Mouse (Mus musculus) hematopoietic stem cell, adult 5-6 weeks (primary cell): ENCODE results near the gene Cacna1b. TPM values are rescaled to one million over a fixed set of nuclear protein-coding genes. Genes with fewer than 3 reads are reported as not detected.

ENCODE experiments used
- ATAC-seq, 2 experiments: fragments of 125-278 bp in 1 of 2; replicated peaks in 1 of 2; 2 replicates each; pipeline ENCODE4 v1.8.0; 2016 to 2017; ENCODE audit warnings: inconsistent platforms in 2 of 2, mild to moderate bottlenecking in 2 of 2, moderate number of reproducible peaks in 2 of 2, low read depth in 1 of 2, moderate TSS enrichment in 1 of 2; ENCODE audit not compliant: low FRiP score in 2 of 2, poor library complexity in 2 of 2, severe bottlenecking in 2 of 2, insufficient read depth in 1 of 2, low TSS enrichment in 1 of 2
- total RNA-seq: library from RNA; stranded (forward); fragments of 172-1452, 232-1000 nt; gene quantifications from 2 replicates; pipeline ENCODE4 v1.2.3, GENCODE M21; 2017

The Cacna1b gene
- 0.13 TPM in 1 of 2 replicates, not detected in the other for total RNA-seq

DNA sequence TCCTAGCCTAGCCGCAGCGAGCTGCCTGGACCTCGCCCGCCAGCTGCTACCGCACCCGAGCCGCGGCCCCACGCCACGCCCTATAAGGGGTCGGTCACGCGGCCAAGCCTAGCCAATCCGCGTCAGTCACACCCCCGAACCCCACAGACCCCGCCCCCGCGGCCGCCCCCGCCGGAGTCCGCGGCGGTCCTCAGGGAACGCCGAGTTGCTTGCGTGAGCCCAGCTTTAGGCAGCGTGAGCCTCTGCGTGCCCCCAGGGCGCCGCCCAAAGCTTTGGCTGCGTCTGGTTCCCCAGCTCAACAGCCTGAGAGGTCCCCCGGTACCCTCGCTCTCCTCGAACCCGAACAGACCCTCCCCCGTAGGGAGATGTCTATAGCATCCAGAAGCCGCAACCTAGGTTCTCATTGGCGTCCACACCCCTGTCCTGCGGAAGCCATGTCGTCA lies at the start of gene Cacna1b:
Cacna1b (minus strand) TSS at position 38 of the 443 bp plus-strand sequence.
- ATAC-seq, result no peak

DNA sequence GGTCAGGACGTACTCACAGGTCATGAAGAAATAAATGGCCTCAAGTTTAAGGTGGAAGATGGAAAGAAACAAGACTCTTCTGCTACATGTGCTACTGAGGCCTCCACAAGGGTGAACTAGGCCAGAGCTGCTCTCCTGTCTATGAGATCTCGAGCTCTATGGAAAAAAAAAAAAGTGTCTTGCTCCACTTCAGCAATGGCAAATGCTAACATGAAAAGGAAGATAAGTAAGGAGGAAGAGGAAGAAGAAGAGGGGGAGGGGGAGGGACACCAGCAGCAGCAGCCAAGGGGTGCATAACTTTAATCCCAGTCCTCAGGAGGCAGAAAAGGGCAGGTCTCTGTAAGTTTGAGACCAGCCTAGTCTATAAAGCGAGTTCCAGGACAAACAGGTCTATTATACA lies 46.8 kb upstream of the Cacna1b start:
- no peak for ATAC-seq

DNA sequence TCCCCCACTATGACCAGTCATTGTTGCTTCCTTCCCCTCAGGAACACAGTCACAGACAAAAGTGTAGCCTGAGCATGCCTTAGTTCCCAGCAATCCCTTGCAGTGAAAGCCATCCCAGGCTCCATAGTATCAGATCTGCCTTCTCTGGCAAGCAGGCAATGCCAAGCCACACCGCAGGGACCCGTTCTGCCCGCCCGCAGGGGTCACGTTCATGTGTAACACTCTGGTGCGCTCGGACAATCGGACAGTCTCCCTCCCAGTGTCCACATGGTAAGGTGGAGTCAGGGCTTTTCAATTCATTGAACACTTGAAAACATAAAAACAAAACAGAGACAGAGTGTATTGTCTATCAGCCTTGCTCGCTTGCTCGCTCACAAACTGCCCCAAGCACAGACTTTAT lies 44.7 kb upstream of the Cacna1b start:
- no peak for ATAC-seq

DNA sequence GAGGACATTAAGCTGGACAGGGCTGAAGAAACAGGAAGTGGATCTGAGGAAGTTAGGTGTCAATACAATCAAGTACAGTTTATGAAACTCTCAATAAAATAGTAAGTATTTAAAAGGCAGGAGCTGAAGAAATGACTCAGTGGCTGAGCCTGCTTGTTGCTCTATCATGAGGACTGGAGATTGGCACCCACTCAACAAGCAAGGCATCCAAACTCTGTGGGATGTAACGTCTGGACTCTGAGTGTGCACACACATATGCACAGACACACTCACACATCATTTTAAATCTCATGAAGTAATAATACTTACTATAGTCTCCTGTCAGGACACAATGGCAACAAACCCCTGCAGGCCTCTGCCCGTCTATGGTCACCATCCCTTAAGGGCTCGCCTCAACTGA lies 44.1 kb upstream of the Cacna1b start:
- ATAC-seq, result no peak

DNA sequence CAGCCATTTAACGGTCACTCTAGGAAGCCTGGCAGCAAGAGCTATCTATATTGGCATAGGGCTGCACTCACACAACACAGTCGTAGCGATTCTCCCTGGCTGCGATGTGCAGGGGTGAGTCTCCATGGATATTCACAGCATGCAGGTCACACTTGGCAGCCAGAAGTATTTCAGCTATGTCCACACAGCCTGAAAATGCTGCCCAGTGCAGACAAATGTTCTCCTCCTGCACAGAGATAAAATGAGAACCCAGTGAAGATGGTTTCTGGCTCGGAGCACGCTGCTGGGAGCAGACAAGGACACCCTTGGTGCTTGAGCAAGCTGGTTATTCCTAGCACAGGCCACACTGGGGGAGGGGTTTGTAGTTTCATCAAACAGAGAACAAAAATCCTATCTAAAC lies 43.2 kb upstream of the Cacna1b start:
- ATAC-seq, result no peak

DNA sequence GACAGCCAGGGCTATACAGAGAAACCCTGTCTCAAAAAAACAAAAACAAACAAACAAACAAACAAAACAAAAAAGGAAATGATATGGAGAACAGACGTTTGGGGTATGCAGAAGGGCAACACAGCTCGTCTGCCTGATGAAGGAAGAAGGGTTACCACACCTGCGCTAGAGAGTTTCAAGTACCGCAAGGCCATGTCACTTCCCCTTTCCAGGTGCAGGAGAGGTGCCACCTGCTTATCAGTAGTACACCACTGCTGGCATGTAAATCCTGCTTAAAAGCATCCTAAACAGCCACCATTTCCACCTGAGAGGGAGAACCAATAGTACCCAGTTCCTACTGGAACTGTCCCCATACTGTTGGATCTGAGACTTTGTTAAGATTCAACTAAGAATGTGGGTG lies 42.7 kb upstream of the Cacna1b start:
- ATAC-seq, result no peak

DNA sequence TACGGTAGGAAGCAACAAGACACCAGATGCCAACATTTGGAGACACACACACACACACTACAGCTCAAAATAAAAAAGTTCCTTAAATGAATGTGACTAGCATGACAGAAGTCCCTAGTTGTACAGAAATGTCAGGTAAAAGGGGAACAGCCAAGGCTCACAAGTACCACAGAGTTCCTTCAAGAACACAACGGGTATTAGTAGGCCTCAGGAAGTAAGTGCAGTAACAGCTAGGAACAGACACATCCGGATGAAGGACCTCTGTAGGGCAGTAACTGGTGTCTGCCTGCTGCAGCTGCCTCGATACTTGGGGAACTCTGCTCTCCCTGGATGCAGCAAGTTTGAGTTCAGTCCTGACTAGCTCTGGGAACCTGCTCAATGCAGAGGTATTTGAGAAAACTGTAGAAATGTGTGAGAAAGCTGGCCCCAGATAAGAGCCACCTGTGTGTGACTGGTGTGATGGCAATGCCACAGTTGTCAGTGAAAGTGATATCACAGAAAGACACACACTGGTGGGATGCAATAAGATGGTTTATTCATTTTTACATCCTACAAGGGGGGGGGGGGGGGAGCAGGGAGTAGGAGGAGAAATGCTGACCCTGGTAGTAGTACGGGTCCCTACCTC lies 34.0 kb upstream of the Cacna1b start:
- ATAC-seq, result peak; percentile 45 to 60

DNA sequence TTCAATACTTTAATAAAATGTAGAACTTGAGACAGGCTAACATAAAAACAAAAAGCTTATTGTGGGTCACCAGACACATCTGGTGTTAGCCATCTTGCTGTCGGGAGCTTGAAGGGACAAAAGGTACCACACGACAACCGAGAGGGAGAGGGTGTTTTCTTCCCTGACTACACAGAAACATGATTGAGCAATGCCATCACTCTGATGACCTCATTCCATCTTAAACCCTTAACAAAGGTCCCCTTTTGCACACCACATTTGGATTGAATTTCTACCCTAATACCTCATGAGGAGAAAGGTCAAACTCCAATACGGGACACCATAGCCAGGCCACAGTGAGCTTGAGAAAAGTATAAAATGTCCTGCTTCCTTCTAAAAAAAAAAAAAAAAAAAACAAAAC lies 24.3 kb upstream of the Cacna1b start:
- no peak for ATAC-seq

DNA sequence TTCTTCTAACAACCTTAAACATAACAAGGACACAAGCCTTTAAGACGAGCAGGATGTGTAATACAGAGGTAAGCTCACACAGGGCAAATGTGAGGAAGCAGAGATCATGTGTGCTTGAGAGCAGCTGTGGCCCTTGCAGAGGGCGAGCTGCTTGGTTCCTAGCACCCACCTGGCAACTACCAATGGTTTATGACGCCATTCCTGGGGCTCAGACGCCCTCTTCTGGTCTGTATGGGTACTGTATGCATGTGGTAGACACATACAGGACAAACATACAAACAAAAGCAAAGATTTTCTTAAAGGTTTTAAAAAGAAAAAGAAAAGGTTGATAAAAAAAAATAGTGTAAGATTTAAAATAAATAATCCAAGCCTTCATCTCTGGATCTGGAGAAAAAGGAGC lies 18.3 kb upstream of the Cacna1b start:
- ATAC-seq, result no peak

DNA sequence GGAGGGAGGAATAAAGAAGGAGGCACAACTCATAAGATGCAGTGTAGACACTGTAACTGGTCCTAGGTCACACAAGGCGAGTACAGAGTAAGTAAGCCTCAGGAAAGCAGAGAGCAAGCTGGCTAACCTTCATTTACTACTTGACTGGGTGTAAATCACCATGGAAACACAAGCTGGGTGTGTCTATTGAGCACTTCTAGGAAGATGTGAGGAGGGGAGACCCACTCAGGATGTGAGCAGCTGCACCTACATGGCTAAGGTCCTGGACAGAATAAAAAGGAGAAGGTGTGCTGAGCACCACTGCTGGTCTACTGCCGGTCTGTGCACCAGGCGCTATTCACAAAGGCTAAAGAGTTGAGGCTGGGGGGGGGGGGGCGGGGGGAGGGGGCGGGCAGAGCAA lies 13.9 kb upstream of the Cacna1b start:
- ATAC-seq, result peak; percentile 17 to 38; a peak in 2 of 4 replicates

DNA sequence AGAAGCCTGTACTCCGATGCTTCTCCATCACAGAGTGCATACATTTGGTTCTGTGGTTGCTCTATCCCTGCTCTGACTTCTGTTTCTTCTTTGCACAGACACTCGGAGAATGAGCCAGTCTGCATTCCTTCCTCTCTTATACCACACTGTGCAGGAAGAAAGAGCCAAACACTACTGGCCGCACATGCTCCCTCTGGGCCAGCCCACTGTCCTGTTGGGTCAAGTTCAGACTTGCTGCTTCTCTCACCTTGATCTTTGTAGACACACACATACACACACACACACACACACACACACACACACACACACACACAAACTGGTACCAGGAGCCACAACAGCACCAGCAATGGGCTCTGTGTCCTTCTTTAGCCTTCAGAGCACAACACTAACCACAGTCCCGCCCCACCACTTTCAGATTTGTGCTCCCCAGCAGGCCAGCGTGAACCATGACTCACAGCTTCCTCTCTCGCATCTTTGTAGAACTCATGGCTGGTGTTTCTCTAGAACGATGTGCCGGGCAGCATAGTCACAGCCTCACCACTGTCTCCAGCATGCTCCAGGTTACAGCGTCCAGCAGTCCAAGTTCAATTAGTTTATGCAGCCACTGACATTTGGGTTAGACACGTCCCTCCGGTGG lies 13.1 kb upstream of the Cacna1b start:
- ATAC-seq, result 0 out of 4 replicates have a peak, but pooled peaks of 1 of the 2 experiments have one; percentile 14

DNA sequence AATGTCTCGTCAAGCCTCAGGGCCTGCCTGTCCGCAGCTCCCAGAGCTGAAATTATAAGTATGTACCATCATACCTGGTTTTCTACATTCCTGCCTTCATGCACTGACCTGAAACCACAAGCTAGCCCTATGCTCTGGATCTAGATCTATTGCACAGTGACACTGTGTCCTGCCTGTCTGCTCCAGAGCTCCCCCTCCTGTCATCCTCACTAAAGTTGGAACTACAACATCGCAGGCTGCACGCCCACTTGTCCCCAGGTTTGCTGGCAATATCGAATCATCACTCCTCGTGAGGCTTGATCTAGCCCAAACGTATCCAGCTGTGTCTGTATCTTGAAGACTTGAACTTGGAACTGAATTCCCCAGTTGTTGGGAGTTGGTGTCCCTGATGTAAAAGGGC lies 11.9 kb upstream of the Cacna1b start:
- no peak for ATAC-seq

DNA sequence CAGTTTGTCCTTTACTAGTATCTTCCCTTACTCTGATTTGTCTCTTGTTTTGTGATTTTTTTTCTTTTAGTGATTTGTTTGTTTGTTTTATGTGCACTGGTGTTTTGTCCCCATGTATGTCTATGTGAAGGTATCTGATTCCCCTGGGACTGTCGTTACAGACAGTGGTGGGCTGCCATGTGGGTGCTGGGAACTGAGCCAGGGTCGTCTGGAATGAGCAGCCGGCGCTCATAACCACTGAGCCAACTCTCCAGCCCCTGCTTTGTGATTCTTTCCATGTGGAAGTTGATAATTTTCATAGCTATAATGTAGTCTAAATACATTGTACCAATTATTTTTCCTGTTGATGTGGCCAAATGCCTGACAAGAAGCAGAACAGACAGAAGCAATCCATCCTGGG lies 7.9 kb upstream of the Cacna1b start:
- ATAC-seq, result no peak

DNA sequence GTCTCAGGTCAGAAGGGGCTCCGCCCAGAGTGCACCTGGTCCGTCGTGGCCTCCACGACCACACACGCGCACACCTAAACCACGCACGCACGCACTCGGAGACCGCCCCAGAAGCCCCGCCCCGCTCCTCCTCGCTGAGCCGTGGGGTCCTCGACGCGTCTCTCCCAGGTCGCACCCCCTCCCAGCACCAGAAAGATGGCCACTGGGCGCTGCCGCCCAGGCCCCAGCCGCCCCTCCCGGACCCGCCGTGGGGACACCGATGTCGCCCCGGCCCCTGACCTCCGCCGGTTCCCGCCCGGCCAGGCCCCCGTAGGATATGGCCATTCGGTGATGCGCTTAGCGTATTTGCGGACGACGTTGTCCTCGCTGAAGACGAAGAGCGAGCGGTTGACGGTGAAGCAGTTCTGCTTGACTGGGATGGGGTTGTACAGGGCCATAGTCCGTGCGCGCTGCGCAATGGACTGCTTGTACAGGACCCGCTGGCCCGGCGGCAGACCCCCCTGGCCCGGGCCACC lies 449 bp downstream of the Cacna1b start:
- no peak for ATAC-seq

DNA sequence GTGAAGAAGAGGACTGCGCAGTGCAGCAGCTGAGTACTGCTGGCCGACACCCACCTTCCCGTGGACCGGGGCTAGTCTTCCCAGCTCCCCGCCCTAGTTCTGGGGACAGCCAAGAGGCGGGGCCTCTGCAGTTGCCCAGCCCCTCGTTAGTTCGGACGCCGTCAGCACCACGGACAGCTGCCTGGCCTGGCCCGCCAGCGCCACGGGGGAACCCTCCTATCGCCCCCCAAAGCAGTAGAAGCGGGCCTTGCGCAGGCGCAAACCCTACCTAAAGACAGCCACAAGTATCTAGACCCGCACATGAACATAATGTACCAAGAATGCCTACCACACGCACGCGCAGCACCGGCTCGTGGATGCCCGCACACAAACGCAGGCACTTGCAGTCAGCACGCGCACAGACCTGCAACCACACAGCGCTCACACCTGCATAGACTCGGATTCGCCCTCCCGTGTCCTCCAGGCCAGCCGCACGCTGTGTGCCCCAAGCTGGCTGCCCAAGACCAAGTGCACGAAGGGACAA lies 968 bp downstream of the Cacna1b start:
- ATAC-seq, result peak; percentile 40 to 73

DNA sequence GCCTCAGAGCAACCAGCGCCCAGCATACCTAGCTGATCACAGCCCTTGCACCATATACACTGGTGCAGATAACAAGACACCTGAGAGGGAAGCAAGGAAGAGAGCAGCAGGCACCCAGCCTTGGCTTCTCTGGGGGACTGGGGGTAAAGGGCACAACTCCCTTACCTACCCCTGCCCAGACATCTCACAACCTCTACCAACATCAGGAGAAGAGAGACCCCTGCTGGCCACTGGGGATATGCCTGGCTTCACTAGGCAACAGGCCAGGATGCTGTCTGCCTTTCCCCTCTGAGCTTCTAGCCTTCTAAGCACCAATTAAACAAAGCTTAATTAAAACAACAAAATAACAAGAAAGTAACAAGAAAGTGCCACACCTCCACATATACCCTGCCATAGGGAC lies 7.7 kb downstream of the Cacna1b start:
- peak; percentile 65 to 70; a peak in 3 of 4 replicates for ATAC-seq

DNA sequence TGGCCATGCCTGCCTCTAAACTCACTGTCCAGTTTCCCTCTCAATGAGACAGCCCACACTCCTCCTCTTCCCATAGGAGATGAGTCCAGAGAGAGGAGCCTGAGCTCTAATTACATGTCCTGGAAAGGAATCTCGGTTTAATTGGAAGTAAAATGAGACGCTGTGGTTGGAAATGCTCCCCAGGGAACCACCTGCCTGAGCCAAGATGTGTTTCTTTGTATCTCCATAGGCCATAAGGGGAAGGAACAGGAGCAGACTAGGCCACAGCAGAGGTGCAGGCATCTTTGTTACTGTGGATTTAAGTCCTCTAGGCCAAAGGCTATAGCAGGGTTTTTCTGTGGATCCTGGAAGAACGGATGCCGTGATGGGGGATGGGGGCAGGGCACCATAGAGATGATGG lies 10.4 kb downstream of the Cacna1b start:
- no peak for ATAC-seq

DNA sequence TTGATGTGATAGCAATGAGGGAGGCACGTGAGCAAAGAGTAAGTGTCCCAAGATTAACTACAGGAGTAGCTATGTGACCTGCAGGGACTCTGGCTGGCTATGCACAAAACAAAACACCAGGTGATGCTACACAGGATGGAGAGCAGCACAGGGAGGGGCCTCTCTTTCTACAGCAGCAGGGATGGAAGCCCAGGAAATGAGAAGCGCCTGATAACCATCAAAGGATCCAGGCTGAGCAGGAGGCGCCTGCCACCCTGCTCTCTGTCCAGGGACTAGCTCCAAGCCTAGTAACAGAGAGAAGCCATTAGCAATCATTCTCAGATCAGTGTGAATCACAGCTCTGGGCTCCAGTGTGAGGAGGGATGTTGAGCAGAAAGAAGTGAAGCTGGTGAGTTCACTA lies 12.9 kb downstream of the Cacna1b start:
- ATAC-seq, result no peak

DNA sequence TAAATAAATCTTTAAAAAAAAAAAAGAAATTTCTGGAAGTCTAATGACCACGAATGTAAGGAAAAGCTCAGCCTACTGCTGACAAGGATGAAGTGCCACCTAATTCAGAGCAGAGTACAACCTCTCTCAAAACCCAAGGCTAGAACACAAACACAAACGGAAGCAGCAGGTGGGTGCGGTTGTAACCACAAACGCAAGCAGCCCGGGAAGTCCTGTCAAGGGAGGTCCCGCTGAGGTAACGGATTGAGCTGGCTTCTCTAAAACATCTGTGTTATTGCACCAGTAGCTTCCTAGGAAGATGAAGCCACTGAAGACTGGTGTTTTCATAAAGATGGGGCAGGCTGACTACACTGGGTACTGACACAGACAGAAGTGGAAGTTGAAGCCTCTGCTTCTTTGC lies 15.1 kb downstream of the Cacna1b start:
- ATAC-seq, result peak; percentile 82 to 89
